ENCODE assay signal across 20 mouse cellular contexts in genomic region chr5:117214016-117214415, GRCm38 (mm10).
DNase-seq lines count a peak whose midpoint lies in the region; ATAC-seq lines count a peak whose summit lies in the region.
"Had no signal": no experiment of that assay in that cellular context is flagged by ENCODE, and none has a peak within 500 bp of the region (broad histone marks: within the 10 kb centered on the region; RNA-seq: fewer than 3 reads in every experiment).

No protein-coding gene starts in this region.

- H3K4me3 ChIP-seq in kidney, embryonic 14.5 days (ENCODE audit: low read length), result no peak overlapping the region
- H3K4me3 ChIP-seq: embryonic facial prominence, embryonic 13.5 days; limb, embryonic 15.5 days; neural tube, embryonic 12.5 days had no signal

- no peaks in the 10 kb centered on the region for H3K4me1 ChIP-seq in kidney, embryonic 14.5 days (ENCODE audit: control insufficient read depth, insufficient read depth, low read length)
- H3K4me1 ChIP-seq: limb, embryonic 15.5 days; neural tube, embryonic 12.5 days had no signal

- WGBS in kidney, embryonic 14.5 days, result 78% methylated on average over 4 of the region's 4 CpGs

- no peak overlapping the region for H3K27ac ChIP-seq in kidney, embryonic 14.5 days (ENCODE audit: low read depth, low read length)
- H3K27ac ChIP-seq: embryonic facial prominence, embryonic 13.5 days; limb, embryonic 15.5 days; macrophage; neural tube, embryonic 12.5 days had no signal

- no peak overlapping the region for H3K4me2 ChIP-seq in kidney, embryonic 14.5 days (replicated peaks; ENCODE audit: low read depth, low read length)
- H3K4me2 ChIP-seq: embryonic facial prominence, embryonic 13.5 days; limb, embryonic 15.5 days; midbrain, embryonic 11.5 days; neural tube, embryonic 12.5 days had no signal

- H3K36me3 ChIP-seq in kidney, embryonic 14.5 days (ENCODE audit: control insufficient read depth, insufficient read depth, low read length), result no peaks in the 10 kb centered on the region

- H3K9ac ChIP-seq in kidney, embryonic 14.5 days (ENCODE audit: low read depth, low read length), result no peak overlapping the region
- H3K9ac ChIP-seq: embryonic facial prominence, embryonic 13.5 days; forebrain, postnatal 0 days; limb, embryonic 15.5 days; liver, postnatal 0 days; neural tube, embryonic 12.5 days had no signal

- ATAC-seq in kidney, embryonic 14.5 days (ENCODE audit: low FRiP score, low TSS enrichment), result no peak
- ATAC-seq: forebrain, postnatal 0 days; liver, postnatal 0 days had no signal

- no peaks in the 10 kb centered on the region for H3K27me3 ChIP-seq in kidney, embryonic 14.5 days (ENCODE audit: control insufficient read depth, insufficient read depth, low read length)
- H3K27me3 ChIP-seq: CH12.LX; embryonic facial prominence, embryonic 13.5 days; limb, embryonic 15.5 days; neural tube, embryonic 12.5 days had no signal

- peak; percentile 31 for DNase-seq in gastrocnemius, adult 18-20 months (ENCODE audit: low spot score)
- DNase-seq in gastrocnemius, adult 8-10 months (ENCODE audit: low spot score in 2 of 2), result no peak
- DNase-seq in kidney, adult 11 months, result peak; percentile 25
- DNase-seq in kidney, adult 9 months, result peak; percentile 43
- DNase-seq in skeletal muscle tissue, adult 2 months (ENCODE audit: low read depth, low spot score), result peak; percentile 21
- no peak for DNase-seq in right cerebral cortex, postnatal 10 days (ENCODE audit: low spot score in 2 of 2)
- DNase-seq: adrenal gland, adult 2 months; cerebellum, adult 18-20 months; forebrain, postnatal 0 days; layer of hippocampus, postnatal 36 days; liver, postnatal 0 days; right cerebral cortex, postnatal 14 days; thymus, postnatal 36 days had no signal

- no peaks in the 10 kb centered on the region for H3K9me3 ChIP-seq in kidney, embryonic 14.5 days (ENCODE audit: control insufficient read depth, low read length)
- H3K9me3 ChIP-seq: embryonic facial prominence, embryonic 13.5 days; limb, embryonic 15.5 days; neural tube, embryonic 12.5 days had no signal

Comparison
In these comparisons a context has a peak if more than half of its experiments do, and no peak if none do; other contexts are left out.
1. DNase-seq: peak in gastrocnemius, adult 18-20 months (single experiment), kidney, adult 11 months (single experiment), kidney, adult 9 months (single experiment) and skeletal muscle tissue, adult 2 months (single experiment); none in gastrocnemius, adult 8-10 months (0 of 2) and right cerebral cortex, postnatal 10 days (0 of 2).